Mouse (Mus musculus) splenic B cell, adult 2 months (primary cell): ENCODE measurements around the gene Stk11.

Source experiments
- DNase-seq: peaks from one replicate; pipeline ENCODE4 v3.0.0-alpha.2; 2011; ENCODE audit warnings: low read depth, low spot score
- H3K27me3 ChIP-seq: 2 replicates; pipeline ENCODE4 v1.6.1; 2012; ENCODE audit warnings: mild to moderate bottlenecking, low read length, moderate library complexity, mixed read lengths; ENCODE audit not compliant: control insufficient read depth, poor library complexity, insufficient read depth, severe bottlenecking
- H3K36me3 ChIP-seq: 2 replicates; pipeline ENCODE4 v1.6.1; 2012; ENCODE audit warnings: mild to moderate bottlenecking, low read length, moderate library complexity, mixed read lengths; ENCODE audit not compliant: control insufficient read depth, poor library complexity, insufficient read depth, severe bottlenecking

The Stk11 gene

GRCm38 (mm10) chr10:80141243-80141642 lies 25.6 kb downstream of the Stk11 start:
- H3K27me3 ChIP-seq = no peaks in the 10 kb centered on the region
- peak; percentile 99 for DNase-seq
- peaks cover 3% of the 10 kb centered on the region for H3K36me3 ChIP-seq

- no peaks in the 10 kb centered on the region for H3K27me3 ChIP-seq
- DNase-seq = peak; percentile 97
- H3K36me3 ChIP-seq = peaks cover 3% of the 10 kb centered on the region
Measured at GRCm38 (mm10) chr10:80141786-80142529, 26.4 kb downstream of the Stk11 start.

- DNase-seq = peak; percentile 54
- no peaks in the 10 kb centered on the region for H3K27me3 ChIP-seq
- H3K36me3 ChIP-seq = peaks cover 3% of the 10 kb centered on the region
Measured at GRCm38 (mm10) chr10:80142530-80142925, 26.9 kb downstream of the Stk11 start.

GRCm38 (mm10) chr10:80143664-80144063 lies 28.1 kb downstream of the Stk11 start:
- Histone ChIP-seq H3K27me3 (no peaks in the 10 kb centered on the region), H3K36me3 (peaks cover 3% of the 10 kb centered on the region)
- no peak for DNase-seq

DNA sequence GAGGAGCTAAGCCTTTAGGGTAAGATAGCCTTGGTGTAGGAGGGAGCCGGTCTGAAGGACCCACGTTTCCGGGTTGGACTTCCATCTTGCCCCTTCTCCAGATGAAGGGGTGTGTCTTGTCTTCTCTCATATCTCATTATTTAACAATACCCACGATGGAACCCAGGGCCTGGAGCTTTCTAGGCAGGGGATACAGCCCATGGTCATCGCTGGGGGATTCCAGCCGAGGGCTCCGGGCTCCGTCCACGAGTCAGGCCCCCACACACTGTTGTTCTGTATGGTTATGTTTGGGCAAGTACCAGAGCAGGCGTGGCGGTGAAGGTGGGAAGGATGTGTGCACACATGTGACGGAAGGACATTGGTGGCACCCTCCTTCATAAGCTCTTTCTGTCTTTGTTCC lies 28.6 kb downstream of the Stk11 start:
- no peaks in the 10 kb centered on the region for H3K27me3 ChIP-seq
- H3K36me3 ChIP-seq = peaks cover 3% of the 10 kb centered on the region
- DNase-seq = no peak

- DNase-seq = peak; percentile 84
- peaks cover 3% of the 10 kb centered on the region for H3K36me3 ChIP-seq
- no peaks in the 10 kb centered on the region for H3K27me3 ChIP-seq
Measured at GRCm38 (mm10) chr10:80144864-80145838, 29.5 kb downstream of the Stk11 start.

DNA sequence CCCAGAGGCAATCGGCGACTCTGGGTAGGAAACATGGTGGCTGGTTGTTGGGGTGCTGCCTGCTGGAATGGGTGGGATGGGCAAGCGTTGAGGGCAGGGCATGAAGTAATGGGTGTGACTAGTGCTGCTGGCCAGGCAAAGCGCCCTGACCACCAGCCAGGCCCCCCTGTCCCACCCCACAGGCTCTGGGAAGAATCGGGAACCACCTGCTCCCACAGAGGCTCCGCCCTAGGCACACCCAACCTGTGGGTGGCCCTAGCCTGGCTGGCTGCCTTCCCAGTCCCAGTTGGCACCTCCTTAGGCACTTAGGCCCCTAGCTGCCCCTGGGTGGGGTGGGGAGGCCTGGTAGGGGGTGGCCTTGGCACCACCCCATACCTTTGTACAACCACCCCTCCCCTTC lies 30.3 kb downstream of the Stk11 start:
- DNase-seq = no peak
- Histone ChIP-seq H3K36me3 (peaks cover 3% of the 10 kb centered on the region), H3K27me3 (no peaks in the 10 kb centered on the region)

DNA sequence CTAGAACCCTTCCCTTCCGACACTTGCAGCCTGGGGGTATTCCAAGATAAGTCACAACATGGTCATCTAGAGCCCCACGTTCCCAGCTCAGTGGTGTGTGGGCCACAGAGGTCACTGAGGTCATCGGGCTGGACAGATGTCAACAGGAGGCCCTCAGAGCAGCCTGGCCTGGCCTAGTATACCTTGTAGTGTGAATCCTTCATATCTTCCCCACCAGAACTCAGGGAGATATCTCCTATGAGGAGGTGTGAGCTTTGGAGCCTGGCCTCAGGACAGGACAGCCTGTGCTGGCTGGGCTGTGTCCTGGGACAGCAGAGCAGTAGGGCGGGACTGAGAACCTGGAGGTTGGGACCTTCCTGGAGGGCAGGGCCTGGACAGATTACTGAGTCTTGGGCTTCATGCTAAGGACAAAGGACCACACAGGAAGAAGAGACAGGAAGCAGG lies 31.0 kb downstream of the Stk11 start:
- DNase-seq = no peak
- peaks cover 5% of the 10 kb centered on the region for H3K36me3 ChIP-seq
- H3K27me3 ChIP-seq = no peaks in the 10 kb centered on the region

- Histone ChIP-seq H3K36me3 (peaks cover 5% of the 10 kb centered on the region), H3K27me3 (no peaks in the 10 kb centered on the region)
- no peak for DNase-seq
Measured at GRCm38 (mm10) chr10:80147146-80147718, 31.6 kb downstream of the Stk11 start.

- DNase-seq = peak; percentile 65
- Histone ChIP-seq H3K27me3 (no peaks in the 10 kb centered on the region), H3K36me3 (peaks cover 6% of the 10 kb centered on the region)
Measured at GRCm38 (mm10) chr10:80147719-80148601, 32.4 kb downstream of the Stk11 start, which contains the start of gene Midn. Gene Midn, plus strand, starts transcription at chr10:80148272.

- Histone ChIP-seq H3K27me3 (no peaks in the 10 kb centered on the region), H3K36me3 (peaks cover 11% of the 10 kb centered on the region)
- DNase-seq = peak; percentile 92
Measured at GRCm38 (mm10) chr10:80148610-80149290, 33.1 kb downstream of the Stk11 start.

DNA sequence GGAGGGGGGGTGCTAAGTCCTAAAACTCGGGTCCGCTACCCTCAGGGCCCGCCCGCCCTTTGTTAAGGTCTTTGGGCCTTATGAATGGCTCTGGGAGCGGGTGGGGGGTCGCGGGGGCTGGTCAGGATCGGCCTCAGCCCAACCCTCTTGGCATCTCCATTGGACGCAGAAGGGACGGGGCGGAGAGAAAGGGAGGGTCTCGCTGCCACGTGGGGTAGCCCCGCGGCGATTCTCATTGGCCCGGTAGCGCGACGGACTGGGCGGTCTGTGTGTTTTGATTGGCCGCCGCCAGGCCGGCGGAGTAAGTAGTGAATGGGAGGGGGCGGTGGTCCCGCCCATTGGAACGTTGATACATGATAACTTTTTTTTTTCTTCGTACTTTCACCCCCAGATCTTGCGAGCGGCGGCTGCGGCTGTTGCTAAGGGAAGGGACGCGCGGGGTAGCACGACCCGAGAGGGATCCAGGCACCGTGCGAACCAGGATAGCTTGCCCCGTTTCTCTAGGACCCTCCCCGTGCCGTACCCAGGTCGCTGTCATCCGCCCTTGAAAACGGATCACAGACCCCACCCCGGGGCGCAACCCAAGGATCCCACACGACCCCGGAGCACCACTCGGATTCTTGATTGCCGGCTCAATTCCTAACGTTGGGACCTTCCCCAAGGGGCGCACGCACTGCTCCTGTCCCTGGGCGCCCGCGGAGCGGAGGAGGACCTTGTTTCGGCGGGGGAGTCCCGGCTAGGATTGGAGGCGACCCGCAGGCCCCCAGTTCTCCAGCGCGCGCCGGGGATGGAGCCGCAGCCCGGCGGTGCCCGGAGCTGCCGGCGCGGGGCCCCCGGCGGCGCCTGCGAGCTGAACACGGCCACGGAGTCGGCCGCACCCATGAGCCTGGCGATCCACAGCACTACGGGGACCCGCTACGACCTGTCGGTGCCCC lies 34.0 kb downstream of the Stk11 start:
- peak; percentile 98 for DNase-seq
- H3K27me3 ChIP-seq = no peaks in the 10 kb centered on the region
- peaks cover 17% of the 10 kb centered on the region for H3K36me3 ChIP-seq
